Mouse (Mus musculus): ENCODE results near the gene Hspb1.

Hspb1 gene

GRCm38 (mm10) chr5:135918593-135918992, 30.9 kb downstream of the Hspb1 start:
- Histone ChIP-seq H3K36me3 (ENCODE audit: insufficient read depth, low read length) (peaks cover 98% of the 10 kb centered on the region), H3K4me1 (replicated peaks; ENCODE audit: low read depth, low read length) (peaks cover 98% of the 10 kb centered on the region), H3K27me3 (ENCODE audit: insufficient read depth, low read length) (no peaks in the 10 kb centered on the region), H3K9me3 (ENCODE audit: low read length) (no peaks in the 10 kb centered on the region), H3K4me3 (replicated peaks; ENCODE audit: low read length) (no peak overlapping the region; the same call in 1 of the 2 replicates)
- no peak for TF ChIP-seq POU5F1 (IDR thresholded peaks at IDR 0.05; ENCODE audit: borderline replicate concordance, low read length)
- peak; percentile 49 for TF ChIP-seq CTCF (conservative IDR thresholded peaks at IDR 0.05; ENCODE audit: low read length)
- no peak for TF ChIP-seq NANOG (IDR thresholded peaks at IDR 0.05; ENCODE audit: borderline replicate concordance, low read length)

- H3K4me3 ChIP-seq (replicated peaks; ENCODE audit: low read length): no peak overlapping the region
- TF ChIP-seq NANOG (IDR thresholded peaks at IDR 0.05; ENCODE audit: borderline replicate concordance, low read length): no peak
- TF ChIP-seq CTCF (conservative IDR thresholded peaks at IDR 0.05; ENCODE audit: low read length): no peak
- no peak for TF ChIP-seq POU5F1 (IDR thresholded peaks at IDR 0.05; ENCODE audit: borderline replicate concordance, low read length)
- no peaks in the 10 kb centered on the region for H3K27me3 ChIP-seq (ENCODE audit: insufficient read depth, low read length)
- H3K4me1 ChIP-seq (replicated peaks; ENCODE audit: low read depth, low read length): peaks cover 97% of the 10 kb centered on the region
- peaks cover 98% of the 10 kb centered on the region for H3K36me3 ChIP-seq (ENCODE audit: insufficient read depth, low read length)
- H3K9me3 ChIP-seq (ENCODE audit: low read length): no peaks in the 10 kb centered on the region
These were observed 32.2 kb downstream of the Hspb1 start for GRCm38 (mm10) chr5:135919902-135920301.

- peaks cover 98% of the 10 kb centered on the region for H3K36me3 ChIP-seq (ENCODE audit: insufficient read depth, low read length)
These were observed 36.2 kb downstream of the Hspb1 start for GRCm38 (mm10) chr5:135923901-135924300.

GRCm38 (mm10) chr5:135929685-135930424, 42.1 kb downstream of the Hspb1 start:
- Histone ChIP-seq H3K4me3 (replicated peaks; ENCODE audit: low read length) (peak overlapping the region; percentile 35), H3K9me3 (ENCODE audit: low read length) (no peaks in the 10 kb centered on the region), H3K36me3 (ENCODE audit: insufficient read depth, low read length) (peaks cover 82% of the 10 kb centered on the region), H3K27me3 (ENCODE audit: insufficient read depth, low read length) (no peaks in the 10 kb centered on the region), H3K4me1 (replicated peaks; ENCODE audit: low read depth, low read length) (peaks cover 80% of the 10 kb centered on the region)
- TF ChIP-seq POU5F1 (IDR thresholded peaks at IDR 0.05; ENCODE audit: borderline replicate concordance, low read length): no peak
- TF ChIP-seq NANOG (IDR thresholded peaks at IDR 0.05; ENCODE audit: borderline replicate concordance, low read length): peak; percentile 69

More at GRCm38 (mm10) chr5:135923901-135924300, 36.2 kb downstream of the Hspb1 start:
- Histone ChIP-seq H3K4me3 (replicated peaks; ENCODE audit: low read length) (0 out of 2 replicates have a peak overlapping the region, but pooled peaks have one; percentile 10), H3K4me1 (replicated peaks; ENCODE audit: low read depth, low read length) (peaks cover 96% of the 10 kb centered on the region), H3K9me3 (ENCODE audit: low read length) (no peaks in the 10 kb centered on the region), H3K27me3 (ENCODE audit: insufficient read depth, low read length) (no peaks in the 10 kb centered on the region)
- TF ChIP-seq CTCF (conservative IDR thresholded peaks at IDR 0.05; ENCODE audit: low read length) (no peak), POU5F1 (IDR thresholded peaks at IDR 0.05; ENCODE audit: borderline replicate concordance, low read length) (no peak), NANOG (IDR thresholded peaks at IDR 0.05; ENCODE audit: borderline replicate concordance, low read length) (no peak)

- TF ChIP-seq CTCF (conservative IDR thresholded peaks at IDR 0.05; ENCODE audit: low read length): no peak
- Histone ChIP-seq H3K36me3 (ENCODE audit: insufficient read depth, low read length) (peaks cover 65% of the 10 kb centered on the region), H3K27me3 (ENCODE audit: insufficient read depth, low read length) (no peaks in the 10 kb centered on the region), H3K4me3 (replicated peaks; ENCODE audit: low read length) (peak overlapping the region; percentile 99), H3K9me3 (ENCODE audit: low read length) (no peaks in the 10 kb centered on the region), H3K4me1 (replicated peaks; ENCODE audit: low read depth, low read length) (peaks cover 79% of the 10 kb centered on the region)
These were observed 43.8 kb downstream of the Hspb1 start for GRCm38 (mm10) chr5:135931526-135931925.

GRCm38 (mm10) chr5:135932359-135932758, 44.6 kb downstream of the Hspb1 start:
- TF ChIP-seq POU5F1 (IDR thresholded peaks at IDR 0.05; ENCODE audit: borderline replicate concordance, low read length): no peak
- TF ChIP-seq NANOG (IDR thresholded peaks at IDR 0.05; ENCODE audit: borderline replicate concordance, low read length): no peak
- TF ChIP-seq CTCF (conservative IDR thresholded peaks at IDR 0.05; ENCODE audit: low read length): no peak
- H3K27me3 ChIP-seq (ENCODE audit: insufficient read depth, low read length): no peaks in the 10 kb centered on the region
- H3K36me3 ChIP-seq (ENCODE audit: insufficient read depth, low read length): peaks cover 57% of the 10 kb centered on the region
- no peaks in the 10 kb centered on the region for H3K9me3 ChIP-seq (ENCODE audit: low read length)
- peak overlapping the region; percentile 99 for H3K4me3 ChIP-seq (replicated peaks; ENCODE audit: low read length)
- H3K4me1 ChIP-seq (replicated peaks; ENCODE audit: low read depth, low read length): peaks cover 79% of the 10 kb centered on the region

- TF ChIP-seq CTCF (conservative IDR thresholded peaks at IDR 0.05; ENCODE audit: low read length) (no peak), POU5F1 (IDR thresholded peaks at IDR 0.05; ENCODE audit: borderline replicate concordance, low read length) (no peak), NANOG (IDR thresholded peaks at IDR 0.05; ENCODE audit: borderline replicate concordance, low read length) (no peak)
- Histone ChIP-seq H3K4me1 (replicated peaks; ENCODE audit: low read depth, low read length) (peaks cover 79% of the 10 kb centered on the region), H3K4me3 (replicated peaks; ENCODE audit: low read length) (peak overlapping the region; percentile 99), H3K27me3 (ENCODE audit: insufficient read depth, low read length) (no peaks in the 10 kb centered on the region), H3K36me3 (ENCODE audit: insufficient read depth, low read length) (peaks cover 47% of the 10 kb centered on the region), H3K9me3 (ENCODE audit: low read length) (no peaks in the 10 kb centered on the region)
These were observed 45.6 kb downstream of the Hspb1 start for GRCm38 (mm10) chr5:135933222-135933899.

- TF ChIP-seq POU5F1 (IDR thresholded peaks at IDR 0.05; ENCODE audit: borderline replicate concordance, low read length) (no peak), CTCF (conservative IDR thresholded peaks at IDR 0.05; ENCODE audit: low read length) (no peak), NANOG (IDR thresholded peaks at IDR 0.05; ENCODE audit: borderline replicate concordance, low read length) (no peak)
- Histone ChIP-seq H3K4me3 (replicated peaks; ENCODE audit: low read length) (peak overlapping the region; percentile 99), H3K36me3 (ENCODE audit: insufficient read depth, low read length) (peaks cover 41% of the 10 kb centered on the region), H3K4me1 (replicated peaks; ENCODE audit: low read depth, low read length) (peaks cover 73% of the 10 kb centered on the region), H3K27me3 (ENCODE audit: insufficient read depth, low read length) (no peaks in the 10 kb centered on the region), H3K9me3 (ENCODE audit: low read length) (no peaks in the 10 kb centered on the region)
These were observed 46.3 kb downstream of the Hspb1 start for GRCm38 (mm10) chr5:135933900-135934441.
